Comparison of ENCODE assay signal across 27 mouse cellular contexts in the genomic region with DNA sequence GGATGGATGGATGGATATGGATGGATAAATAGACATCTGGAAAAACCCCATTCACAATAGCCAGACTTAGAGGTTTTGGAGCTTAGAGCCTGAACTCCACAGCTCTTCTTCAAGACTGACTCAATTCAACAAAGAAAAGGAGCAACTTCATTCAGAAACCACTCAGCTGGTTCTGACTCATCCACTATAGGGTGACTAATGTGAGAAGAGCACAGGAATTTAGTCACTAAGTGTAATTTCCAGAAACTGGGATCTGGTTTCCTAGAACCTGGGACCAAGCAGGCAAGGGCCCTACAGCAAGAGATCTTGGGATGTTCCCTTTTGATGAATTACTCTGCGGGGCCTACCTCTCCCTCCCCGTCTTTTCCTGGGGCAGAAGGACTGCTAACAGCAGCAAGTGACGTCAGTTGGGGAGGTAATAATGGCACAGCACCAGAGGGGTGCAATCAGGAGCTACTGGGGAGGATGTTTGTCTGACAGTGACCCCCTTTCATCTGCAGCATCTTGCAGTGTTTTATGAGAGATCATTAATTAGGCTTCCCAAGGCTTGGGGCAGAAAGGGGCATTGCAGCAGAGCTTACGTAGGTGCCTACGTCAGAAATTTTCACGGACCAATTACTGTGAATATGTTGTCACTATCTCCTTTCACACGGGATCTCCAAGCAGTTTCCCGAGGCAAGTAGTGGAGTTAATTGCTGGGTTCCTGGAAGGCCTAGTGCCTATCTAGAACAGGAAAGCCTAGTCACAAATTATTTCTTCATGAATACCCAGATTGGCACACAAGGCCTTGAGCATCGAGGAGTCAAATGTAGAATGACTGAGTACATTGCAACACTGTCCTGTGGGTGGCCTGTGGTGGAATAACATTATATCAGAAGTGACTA.
A peak's percentile ranks its signal among the peaks of the same experiment; 100 is the strongest.
DNase-seq lines count a peak whose midpoint lies in the region; ATAC-seq and TF ChIP-seq lines count a peak whose summit lies in the region.
"Had no signal": no experiment of that assay in that cellular context is flagged by ENCODE, and none has a peak within 500 bp of the region (broad histone marks: within the 10 kb centered on the region; RNA-seq: fewer than 3 reads in every experiment).

No protein-coding gene starts in this region.

- H3K79me3 ChIP-seq in C2C12 (ENCODE audit: low read depth) = no peaks in the 10 kb centered on the region

- no peak for TF ChIP-seq POLR2A in embryonic fibroblast, embryonic 13.5 days (IDR thresholded peaks at IDR 0.05; ENCODE audit: low read depth, low read length)

- no peak for DNase-seq in frontal cortex, postnatal 25 days (ENCODE audit: low spot score in 2 of 2)
- DNase-seq in 3T3-L1 (ENCODE audit: low read depth, low spot score) = peak; percentile 88
- DNase-seq in hindbrain, embryonic 14.5 days (ENCODE audit: low spot score) = no peak
- DNase-seq: cerebellum, adult 9-10 months; cerebellum, postnatal 36 days; kidney, adult 9 months; kidney, postnatal 10 days; layer of hippocampus, adult 9-11 months; liver; lung, embryonic 14.5 days; lung, postnatal 14 days; right cerebral cortex, postnatal 25 days; spleen, adult 18-20 months; thymus, adult 18-20 months; thymus, postnatal 36 days had no signal

- H3K4me3 ChIP-seq in C2C12 (ENCODE audit: insufficient read depth, poor library complexity, severe bottlenecking) = no peak overlapping the region
- no peak overlapping the region for H3K4me3 ChIP-seq in embryonic fibroblast, embryonic 13.5 days (ENCODE audit: insufficient read depth, low read length)
- H3K4me3 ChIP-seq in liver, embryonic 12.5 days = no peak overlapping the region
- H3K4me3 ChIP-seq in hindbrain, embryonic 14.5 days (replicated peaks; ENCODE audit: low read length) = no peak overlapping the region
- H3K4me3 ChIP-seq: forebrain, embryonic 10.5 days; forebrain, embryonic 15.5 days; heart, embryonic 15.5 days; liver, embryonic 15.5 days; midbrain, embryonic 10.5 days; neural tube, embryonic 13.5 days had no signal

- no peaks in the 10 kb centered on the region for H3K27me3 ChIP-seq in C2C12 (ENCODE audit: control insufficient read depth, insufficient read depth, insufficient read length)
- H3K27me3 ChIP-seq in liver, embryonic 12.5 days (replicated peaks) = no peaks in the 10 kb centered on the region
- no peaks in the 10 kb centered on the region for H3K27me3 ChIP-seq in hindbrain, embryonic 14.5 days (ENCODE audit: control insufficient read depth, insufficient read depth, low read length)
- H3K27me3 ChIP-seq: forebrain, embryonic 15.5 days; heart, embryonic 15.5 days; liver, embryonic 15.5 days; neural tube, embryonic 13.5 days had no signal

- H3K79me2 ChIP-seq in C2C12 (ENCODE audit: control insufficient read depth, insufficient read depth) = no peaks in the 10 kb centered on the region

- H3K9me3 ChIP-seq in liver, embryonic 12.5 days (replicated peaks) = no peaks in the 10 kb centered on the region
- H3K9me3 ChIP-seq in hindbrain, embryonic 14.5 days (ENCODE audit: control insufficient read depth, low read length) = no peaks in the 10 kb centered on the region
- H3K9me3 ChIP-seq: forebrain, embryonic 10.5 days; forebrain, embryonic 15.5 days; G1E; heart, embryonic 15.5 days; liver, embryonic 15.5 days; midbrain, embryonic 10.5 days; neural tube, embryonic 13.5 days had no signal

- H3K4me2 ChIP-seq in liver, embryonic 12.5 days = no peak overlapping the region
- H3K4me2 ChIP-seq in hindbrain, embryonic 14.5 days (replicated peaks) = no peak overlapping the region
- H3K4me2 ChIP-seq: forebrain, embryonic 15.5 days; heart, embryonic 15.5 days; liver, embryonic 15.5 days; lung, embryonic 14.5 days; neural tube, embryonic 13.5 days had no signal

- TF ChIP-seq CTCF in C2C12 (IDR thresholded peaks at IDR 0.05; ENCODE audit: control insufficient read depth, insufficient read depth, insufficient read length) = no peak
- no peak for TF ChIP-seq CTCF in embryonic fibroblast, embryonic 13.5 days (IDR thresholded peaks at IDR 0.05; ENCODE audit: borderline replicate concordance, insufficient read depth, low read length)

- H3ac ChIP-seq in C2C12 (ENCODE audit: control insufficient read depth, insufficient read length, low read depth) = no peak overlapping the region

- no peak overlapping the region for H3K9ac ChIP-seq in liver, embryonic 12.5 days
- no peak overlapping the region for H3K9ac ChIP-seq in hindbrain, embryonic 14.5 days
- H3K9ac ChIP-seq: forebrain, embryonic 15.5 days; heart, embryonic 15.5 days; liver, embryonic 15.5 days; lung, embryonic 14.5 days; neural tube, embryonic 13.5 days had no signal

- H3K4me1 ChIP-seq in embryonic fibroblast, embryonic 13.5 days (ENCODE audit: control insufficient read depth, insufficient read depth, low read length) = peaks cover 3% of the 10 kb centered on the region
- H3K4me1 ChIP-seq in liver, embryonic 12.5 days = no peaks in the 10 kb centered on the region
- H3K4me1 ChIP-seq in hindbrain, embryonic 14.5 days (replicated peaks; ENCODE audit: control insufficient read depth, insufficient read depth, low read length) = no peaks in the 10 kb centered on the region
- H3K4me1 ChIP-seq: forebrain, embryonic 10.5 days; forebrain, embryonic 15.5 days; heart, embryonic 15.5 days; liver, embryonic 15.5 days; midbrain, embryonic 10.5 days; neural tube, embryonic 13.5 days had no signal

- peak overlapping the region; percentile 90 for H3K27ac ChIP-seq in embryonic fibroblast, embryonic 13.5 days (ENCODE audit: insufficient read depth, low read length)
- no peak overlapping the region for H3K27ac ChIP-seq in liver, embryonic 12.5 days
- no peak overlapping the region for H3K27ac ChIP-seq in hindbrain, embryonic 14.5 days
- H3K27ac ChIP-seq: forebrain, embryonic 10.5 days; forebrain, embryonic 15.5 days; heart, embryonic 15.5 days; liver, embryonic 15.5 days; midbrain, embryonic 10.5 days; neural tube, embryonic 13.5 days had no signal

- WGBS in liver, embryonic 12.5 days (ENCODE audit: insufficient replicate concordance) = 63% methylated on average over 9 of the region's 9 CpGs
- 70% methylated on average over 9 of the region's 9 CpGs for WGBS in hindbrain, embryonic 14.5 days

- peak; percentile 72; the same call in 1 of the 2 replicates for ATAC-seq in frontal cortex, adult (ENCODE audit: low TSS enrichment)
- ATAC-seq in liver, embryonic 12.5 days = no peak
- ATAC-seq in hindbrain, embryonic 14.5 days (ENCODE audit: low FRiP score) = no peak
- ATAC-seq: forebrain, embryonic 15.5 days; intestine, postnatal 0 days had no signal

- H3K36me3 ChIP-seq in C2C12 (ENCODE audit: control insufficient read depth, insufficient read depth) = no peaks in the 10 kb centered on the region
- no peaks in the 10 kb centered on the region for H3K36me3 ChIP-seq in liver, embryonic 12.5 days
- H3K36me3 ChIP-seq in hindbrain, embryonic 14.5 days (replicated peaks; ENCODE audit: control insufficient read depth, insufficient read depth) = no peaks in the 10 kb centered on the region
- H3K36me3 ChIP-seq: forebrain, embryonic 10.5 days; forebrain, embryonic 15.5 days; G1E; heart, embryonic 15.5 days; liver, embryonic 15.5 days; midbrain, embryonic 10.5 days; neural tube, embryonic 13.5 days had no signal

TF ChIP-seq in C2C12, 6 proteins besides CTCF, POLR2A, EP300 and RAD21:
- peak; percentile 71 for TF ChIP-seq FOSL1 (IDR thresholded peaks at IDR 0.05; ENCODE audit: insufficient read depth, low read length, poor library complexity, severe bottlenecking)
- TF ChIP-seq CEBPB (IDR thresholded peaks at IDR 0.05; ENCODE audit: low read depth) = no peak
- no peak for TF ChIP-seq USF1 (IDR thresholded peaks at IDR 0.05; ENCODE audit: low read depth)
- TF ChIP-seq MAX (IDR thresholded peaks at IDR 0.05) = no peak
